Mouse (Mus musculus): ENCODE results near the gene Ptger4.
A peak's percentile ranks its signal among the peaks of the same experiment; 100 is the strongest.
"Not testable (repeated sequence)": the region's sequence is repeated elsewhere in the genome, so short reads cannot be mapped to it uniquely, and the experiment has no call there.

The Ptger4 gene

GRCm38 (mm10) chr15:5237012-5237660, 6.9 kb downstream of the Ptger4 start:
- peak in 1 of 2 experiments; percentile 21 for DNase-seq

GRCm38 (mm10) chr15:5236538-5236937, 7.4 kb downstream of the Ptger4 start:
- peak; percentile 81 to 93 for DNase-seq

DNA sequence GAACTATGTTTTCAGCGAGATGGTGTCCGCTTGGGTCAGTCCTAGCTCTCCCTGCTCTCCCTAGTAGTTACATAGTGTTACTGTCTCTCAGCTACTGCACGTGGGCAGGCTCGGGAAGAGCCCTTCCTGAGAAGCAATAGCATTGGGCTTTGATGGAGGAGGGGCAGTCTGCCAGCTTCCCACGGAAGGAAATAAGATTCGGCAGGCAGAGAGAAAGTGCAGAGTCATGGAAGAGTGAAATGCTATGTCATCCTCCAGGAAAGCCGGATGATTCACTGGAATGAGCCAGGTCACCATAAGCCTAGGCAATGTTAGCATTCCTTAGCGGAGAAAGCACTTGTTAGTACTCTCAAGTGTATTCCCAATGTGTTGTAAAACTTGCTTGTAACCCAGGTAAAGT, 8.5 kb downstream of the Ptger4 start:
- DNase-seq, result peak; percentile 58 to 64

GRCm38 (mm10) chr15:5234659-5235058, 9.3 kb downstream of the Ptger4 start:
- no peak for DNase-seq

GRCm38 (mm10) chr15:5230746-5231145, 13.2 kb downstream of the Ptger4 start:
- not testable (repeated sequence) for DNase-seq

- DNase-seq, result no peak
Observed at GRCm38 (mm10) chr15:5220491-5220890, 23.5 kb downstream of the Ptger4 start.

GRCm38 (mm10) chr15:5209116-5209515, 34.9 kb downstream of the Ptger4 start:
- no peak for DNase-seq

DNA sequence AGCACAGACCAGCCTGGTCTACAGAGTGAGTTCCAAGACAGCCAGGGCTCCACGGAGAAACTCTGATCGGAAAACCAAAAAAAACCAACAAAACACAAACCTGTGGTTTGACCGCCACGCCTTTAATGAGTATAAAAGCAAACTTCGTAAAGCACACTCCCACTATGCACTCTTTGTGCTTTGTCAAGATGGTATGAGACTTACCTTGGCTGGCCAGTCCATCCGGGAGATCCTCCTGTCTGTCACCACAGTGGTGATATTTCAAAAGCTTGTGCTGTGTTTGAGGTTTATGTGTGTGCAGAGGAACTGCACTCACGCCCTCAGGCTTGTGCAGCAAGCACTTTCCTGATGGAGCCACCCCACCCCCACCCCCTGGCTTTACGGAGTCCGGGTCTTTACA, 38.8 kb downstream of the Ptger4 start:
- no peak for DNase-seq

GRCm38 (mm10) chr15:5196691-5197090, 47.3 kb downstream of the Ptger4 start:
- no peak for DNase-seq

DNA sequence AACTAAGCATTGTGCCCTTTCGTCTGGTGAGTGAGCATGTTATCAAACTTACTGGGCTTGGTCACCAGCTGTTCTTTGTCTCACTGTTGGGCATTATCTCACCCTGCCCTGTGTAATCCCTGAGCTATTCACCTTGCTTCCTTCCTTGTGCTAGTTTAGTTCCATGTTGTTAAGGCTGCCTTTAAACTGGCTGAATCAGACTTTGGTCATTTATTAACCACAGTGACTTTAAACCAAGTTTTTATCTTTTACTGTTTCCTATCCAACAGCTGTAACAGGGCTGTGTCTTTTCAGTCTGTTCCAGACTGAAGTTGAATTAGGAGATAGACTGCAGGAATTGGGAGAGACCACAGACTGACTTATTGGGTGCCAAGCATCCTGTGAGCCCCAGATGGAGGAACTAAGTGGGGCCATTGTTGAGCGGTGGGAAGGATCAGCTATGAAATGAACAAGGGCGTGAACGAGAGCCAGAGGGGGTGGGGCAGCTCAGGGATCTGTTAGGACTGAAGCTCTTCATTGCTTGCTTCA, 47.9 kb downstream of the Ptger4 start:
- peak; percentile 59 to 60 for DNase-seq

- peak; percentile 22 to 43 for DNase-seq
Observed at GRCm38 (mm10) chr15:5194931-5195330, 49.1 kb downstream of the Ptger4 start.

- DNase-seq, result no peak
Observed at GRCm38 (mm10) chr15:5194446-5194845, 49.5 kb downstream of the Ptger4 start.

GRCm38 (mm10) chr15:5193833-5194232, 50.2 kb downstream of the Ptger4 start:
- DNase-seq, result peak in 1 of 2 experiments; percentile 32

GRCm38 (mm10) chr15:5189504-5190093, 54.4 kb downstream of the Ptger4 start:
- peak; percentile 31 to 57 for DNase-seq

- DNase-seq, result no peak
Observed at GRCm38 (mm10) chr15:5188029-5188428, 56.0 kb downstream of the Ptger4 start.

- DNase-seq, result no peak
Observed at GRCm38 (mm10) chr15:5187116-5187515, 56.9 kb downstream of the Ptger4 start.

DNA sequence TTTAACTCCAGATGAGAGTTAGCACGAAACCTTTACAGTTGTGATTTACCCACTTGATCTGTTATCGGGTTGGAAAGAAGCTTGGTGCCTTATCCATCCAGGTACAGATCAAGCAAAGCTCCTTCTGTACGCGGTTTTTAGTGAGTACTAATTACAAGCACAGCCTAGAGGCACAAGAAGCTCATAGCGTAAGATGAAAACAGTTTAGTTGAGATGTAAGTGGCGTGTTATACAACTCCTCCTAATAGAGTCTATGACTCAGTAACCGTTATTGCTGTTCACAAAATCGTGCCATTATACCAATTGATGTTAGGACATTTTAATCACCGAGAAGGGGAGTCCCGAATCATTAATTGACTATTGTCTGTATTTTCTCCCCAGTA, 57.7 kb downstream of the Ptger4 start:
- no peak for DNase-seq

DNA sequence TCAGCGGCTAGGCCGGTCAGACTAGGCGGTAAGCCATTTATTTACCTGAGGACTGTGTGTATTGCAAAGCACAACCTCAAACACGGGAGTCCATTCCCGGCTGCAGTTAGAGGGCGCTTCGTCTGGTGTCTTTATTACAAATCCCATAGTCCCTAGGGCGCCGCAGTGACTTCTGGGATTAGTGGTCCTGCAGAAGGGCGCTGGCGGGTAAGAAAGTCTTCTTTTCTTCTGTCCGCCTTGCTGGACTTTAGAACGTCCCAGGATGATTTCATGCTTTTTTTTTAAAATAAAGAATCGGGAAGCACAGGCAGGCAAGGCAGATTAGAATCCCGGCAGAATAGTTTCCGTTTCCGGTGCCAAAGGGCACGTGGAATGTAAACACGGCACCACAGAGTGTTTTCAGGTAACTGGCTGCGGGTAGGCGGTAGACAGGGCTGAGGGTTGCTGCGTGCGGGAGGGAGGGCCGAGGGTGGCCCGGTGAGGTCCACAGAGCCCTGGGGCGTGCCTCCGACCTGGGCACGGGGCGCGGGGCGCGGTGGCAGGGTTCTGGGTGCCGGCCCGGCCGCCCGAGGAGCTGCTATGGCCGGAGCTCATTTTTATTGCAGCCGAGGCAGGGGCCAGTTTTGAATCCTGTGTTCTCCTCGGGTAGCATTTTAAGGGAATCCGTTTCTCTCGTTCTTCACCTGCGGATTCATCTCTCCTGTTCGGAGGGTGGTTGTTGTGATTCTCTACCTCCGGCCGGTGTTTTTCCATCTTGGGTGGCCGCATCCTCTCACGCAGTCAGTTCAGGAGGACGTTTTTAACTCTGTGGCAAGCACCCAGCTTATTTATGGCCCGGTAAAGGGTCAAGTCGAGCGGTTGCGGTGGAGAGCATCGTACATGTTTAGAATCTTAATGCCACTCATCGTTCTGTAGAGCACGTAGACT, 58.4 kb downstream of the Ptger4 start, which contains the start of gene Ttc33:
Gene Ttc33 (plus strand): TSS at position 160 of the 927 bp plus-strand sequence.
- peak; percentile 89 for DNase-seq

DNA sequence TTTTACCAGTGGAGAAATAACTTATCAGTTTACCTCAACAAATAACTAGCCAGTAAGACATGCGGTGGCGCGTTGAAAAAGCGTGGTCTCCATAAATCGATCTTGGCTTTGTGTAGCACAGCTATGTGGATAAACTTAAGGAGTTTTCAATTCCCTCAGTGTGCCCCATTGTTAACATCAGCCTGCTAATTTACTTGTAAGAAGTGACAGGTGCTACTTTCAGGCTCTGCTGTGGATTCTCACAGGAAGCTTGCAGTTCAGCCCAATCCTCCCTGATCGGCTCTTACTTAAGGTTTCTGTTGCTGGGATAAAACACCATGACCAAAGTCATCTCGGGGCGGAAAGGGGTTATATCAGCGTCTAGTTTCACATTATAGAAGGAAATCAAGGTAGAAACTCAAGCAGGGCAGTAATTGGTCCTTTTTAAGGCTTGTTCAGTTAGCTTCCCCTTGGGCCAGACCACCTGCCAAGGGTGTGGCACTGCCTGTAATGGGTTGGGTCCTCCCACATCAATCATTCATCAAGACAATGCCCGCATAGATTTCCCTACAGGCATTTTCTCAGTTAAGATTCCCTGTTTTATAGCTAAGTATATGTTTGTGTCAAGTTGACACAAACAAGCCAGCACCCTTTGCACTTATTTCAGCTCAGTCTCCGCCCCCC, 59.2 kb downstream of the Ptger4 start:
- DNase-seq, result peak in 1 of 2 experiments; percentile 20

- DNase-seq, result peak; percentile 33 to 46
Observed at GRCm38 (mm10) chr15:5173217-5173820, 70.7 kb downstream of the Ptger4 start.

GRCm38 (mm10) chr15:5165121-5165773, 78.7 kb downstream of the Ptger4 start:
- no peak for DNase-seq

- no peak for DNase-seq
Observed at GRCm38 (mm10) chr15:5158827-5159226, 85.2 kb downstream of the Ptger4 start.

Data from kidney, postnatal 36 days (tissue).